Mouse (Mus musculus) ES-Bruce4 (cell line): ENCODE measurements around the gene Inafm1. TPM values are rescaled to one million over a fixed set of nuclear protein-coding genes. Genes with fewer than 3 reads are reported as not detected.
A peak's percentile ranks its signal among the peaks of the same experiment; 100 is the strongest.

ENCODE experiments used
- H3K27ac ChIP-seq: 2 replicates; pipeline ENCODE4 v1.5.1; 2012; ENCODE audit warnings: low read length, inconsistent platforms; ENCODE audit not compliant: insufficient read depth
- H3K27me3 ChIP-seq: 2 replicates; pipeline ENCODE4 v1.6.1; 2012; ENCODE audit warnings: mild to moderate bottlenecking, low read length, inconsistent platforms; ENCODE audit not compliant: control insufficient read depth, poor library complexity, insufficient read depth, severe bottlenecking
- H3K36me3 ChIP-seq: 2 replicates; pipeline ENCODE4 v1.6.1; 2012; ENCODE audit warnings: inconsistent platforms, mild to moderate bottlenecking, low read length, moderate library complexity; ENCODE audit not compliant: control insufficient read depth, poor library complexity, insufficient read depth, severe bottlenecking
- H3K4me1 ChIP-seq: one replicate; pipeline ENCODE4 v1.8.1; 2011; ENCODE audit warnings: low read length; ENCODE audit not compliant: control insufficient read depth, insufficient read depth
- H3K4me3 ChIP-seq: 2 replicates; pipeline ENCODE4 v1.5.1; 2011; ENCODE audit warnings: low read depth, mild to moderate bottlenecking, low read length
- H3K9ac ChIP-seq: 2 replicates; pipeline ENCODE4 v1.6.1; 2012; ENCODE audit warnings: low read depth, mild to moderate bottlenecking, inconsistent platforms; ENCODE audit not compliant: poor library complexity, severe bottlenecking
- H3K9me3 ChIP-seq: replicated peaks from 2 replicates; pipeline ENCODE4 v1.6.1; 2012; ENCODE audit warnings: mild to moderate bottlenecking, low read length, inconsistent platforms; ENCODE audit not compliant: control insufficient read depth, poor library complexity, insufficient read depth, severe bottlenecking
- CTCF ChIP-seq: IDR thresholded peaks from one replicate; pipeline ENCODE4 v1.8.1; 2011; ENCODE audit warnings: low read depth, low read length
- EP300 ChIP-seq: IDR thresholded peaks from 2 replicates; pipeline ENCODE4 v1.6.1; 2011; ENCODE audit warnings: low read depth, low read length; ENCODE audit not compliant: insufficient read depth
- POLR2A ChIP-seq: IDR thresholded peaks from one replicate; pipeline ENCODE4 v1.8.1; 2011; ENCODE audit warnings: low read length; ENCODE audit not compliant: insufficient read depth
- polyA plus RNA-seq: library from polyadenylated mRNA; stranded (reverse); fragments of >200 nt; gene quantifications from 2 replicates; pipeline ENCODE4 v1.2.4, GENCODE M21; 2011; ENCODE audit warnings: low read depth; ENCODE audit not compliant: missing spikeins, insufficient read depth, insufficient read length

Inafm1 gene
- polyA plus RNA-seq, 1 experiment: 4.6 TPM

DNA sequence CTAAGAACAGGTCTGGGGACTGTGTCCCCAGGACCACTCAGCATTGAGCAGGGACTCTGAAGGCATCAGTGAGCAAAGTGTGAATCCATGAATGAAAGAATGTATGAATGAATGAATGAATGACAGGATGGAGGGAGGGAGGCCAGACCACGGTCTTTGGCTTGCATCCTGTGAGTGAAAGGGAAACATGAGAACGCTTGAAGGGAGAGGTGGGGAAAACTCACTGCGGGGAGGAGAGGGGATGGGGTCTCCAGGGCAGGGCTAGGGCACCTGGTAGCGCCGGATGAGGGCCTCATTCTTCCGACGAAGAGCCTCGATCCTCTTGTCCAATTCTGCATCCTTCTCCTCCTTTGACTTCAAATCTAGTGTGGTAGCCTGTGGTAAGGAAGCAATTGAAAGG, 10.6 kb upstream of the Inafm1 start:
- no peak overlapping the region for H3K4me3 ChIP-seq
- peaks cover 14% of the 10 kb centered on the region for H3K36me3 ChIP-seq
- H3K9ac ChIP-seq: no peak overlapping the region
- H3K27me3 ChIP-seq: no peaks in the 10 kb centered on the region
- no peak overlapping the region for H3K27ac ChIP-seq
- peaks cover 2% of the 10 kb centered on the region for H3K4me1 ChIP-seq
- TF ChIP-seq EP300 (no peak), POLR2A (no peak), CTCF (no peak)
- H3K9me3 ChIP-seq: no peaks in the 10 kb centered on the region

DNA sequence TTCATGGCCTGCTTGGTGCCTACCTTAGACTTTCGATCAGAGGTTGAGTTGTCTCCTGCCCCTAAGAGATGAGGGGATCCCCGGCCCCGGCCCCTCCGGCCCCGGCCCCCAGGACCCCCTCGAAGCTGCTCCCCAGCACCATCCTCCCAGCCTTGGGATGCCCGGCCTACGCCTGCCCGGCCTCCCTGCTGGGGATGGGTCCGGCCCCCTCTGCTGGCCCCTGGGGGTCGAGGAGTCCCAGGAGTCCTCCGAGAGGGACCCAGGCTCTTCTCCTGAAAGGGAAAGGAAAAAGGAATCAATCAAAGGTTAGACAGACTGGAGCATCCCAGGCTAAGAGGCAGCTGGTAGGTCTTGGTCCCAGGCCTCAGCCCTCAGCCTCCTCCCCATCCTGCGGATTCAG, 8.9 kb upstream of the Inafm1 start:
- H3K27ac ChIP-seq: no peak overlapping the region
- no peak overlapping the region for H3K9ac ChIP-seq
- no peaks in the 10 kb centered on the region for H3K27me3 ChIP-seq
- H3K4me1 ChIP-seq: peaks cover 2% of the 10 kb centered on the region
- H3K36me3 ChIP-seq: peaks cover 14% of the 10 kb centered on the region
- TF ChIP-seq EP300 (no peak), POLR2A (no peak), CTCF (no peak)
- no peaks in the 10 kb centered on the region for H3K9me3 ChIP-seq
- H3K4me3 ChIP-seq: no peak overlapping the region

DNA sequence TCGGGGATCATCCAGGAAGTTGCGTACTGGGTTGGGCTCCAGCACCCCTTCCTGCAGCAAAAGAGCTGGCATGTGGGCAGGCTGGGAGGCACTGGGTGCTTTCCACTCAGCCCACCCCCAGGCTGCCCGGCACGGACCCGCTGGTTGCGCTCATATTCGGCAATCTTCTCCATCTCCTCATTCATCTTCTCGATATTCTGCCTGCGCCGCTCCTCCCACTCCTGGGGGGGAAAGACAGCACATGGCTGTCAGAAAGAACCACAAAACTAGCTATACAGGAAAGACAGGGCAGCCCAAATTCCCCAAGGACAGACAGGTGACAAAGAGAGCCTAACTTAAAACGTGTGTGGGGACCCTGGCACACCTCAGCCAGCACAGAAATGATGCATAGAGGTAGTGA, 7.3 kb upstream of the Inafm1 start:
- Histone ChIP-seq H3K27me3 (no peaks in the 10 kb centered on the region), H3K9ac (0 out of 2 replicates have a peak overlapping the region, but pooled peaks have one; percentile 15), H3K9me3 (no peaks in the 10 kb centered on the region), H3K4me3 (no peak overlapping the region), H3K27ac (no peak overlapping the region), H3K4me1 (peaks cover 2% of the 10 kb centered on the region), H3K36me3 (peaks cover 17% of the 10 kb centered on the region)
- TF ChIP-seq CTCF (no peak), POLR2A (no peak), EP300 (no peak)

GRCm38 (mm10) chr7:16274922-16275890, 1.8 kb upstream of the Inafm1 start:
- Histone ChIP-seq H3K4me3 (no peak overlapping the region), H3K36me3 (0 out of 2 replicates have a peak, but pooled peaks cover 3% of the 10 kb centered on the region)
- TF ChIP-seq CTCF (no peak), EP300 (no peak), POLR2A (no peak)

GRCm38 (mm10) chr7:16273766-16274140, 336 bp upstream of the Inafm1 start:
- Histone ChIP-seq H3K36me3 (0 out of 2 replicates have a peak, but pooled peaks cover 3% of the 10 kb centered on the region), H3K4me3 (peak overlapping the region; percentile 86), H3K9me3 (no peaks in the 10 kb centered on the region), H3K27ac (no peak overlapping the region), H3K27me3 (no peaks in the 10 kb centered on the region), H3K9ac (peak overlapping the region; percentile 0; the same call in 1 of the 2 replicates), H3K4me1 (no peaks in the 10 kb centered on the region)
- TF ChIP-seq POLR2A: peak; percentile 76
- no peak for TF ChIP-seq CTCF

More at GRCm38 (mm10) chr7:16274922-16275890, 1.8 kb upstream of the Inafm1 start:
- Histone ChIP-seq H3K9ac (no peak overlapping the region), H3K27ac (no peak overlapping the region), H3K4me1 (no peaks in the 10 kb centered on the region), H3K27me3 (no peaks in the 10 kb centered on the region), H3K9me3 (no peaks in the 10 kb centered on the region)

DNA sequence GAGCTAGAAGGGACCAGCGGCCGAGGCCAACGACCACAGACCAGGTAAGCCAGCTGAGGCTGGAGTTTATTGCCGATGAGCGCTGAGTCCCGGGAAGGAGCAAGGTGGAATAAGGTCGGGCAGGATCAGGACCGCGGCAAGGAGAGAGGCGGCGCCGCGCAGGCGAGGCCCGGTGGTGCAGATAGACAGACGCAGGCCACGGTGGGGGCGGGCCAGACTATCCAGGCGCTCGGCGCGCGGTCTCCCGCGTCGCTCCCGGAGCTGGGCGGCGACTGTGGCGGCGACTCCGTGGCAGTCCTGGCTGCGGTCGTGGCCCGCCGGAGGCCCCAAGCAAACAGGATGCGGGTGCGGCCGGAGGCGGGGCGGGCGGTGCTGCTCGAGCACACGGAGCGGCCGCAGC, 736 bp downstream of the Inafm1 start:
- Histone ChIP-seq H3K9me3 (no peaks in the 10 kb centered on the region), H3K27ac (no peak overlapping the region), H3K27me3 (no peaks in the 10 kb centered on the region), H3K9ac (peak overlapping the region; percentile 61), H3K4me3 (peak overlapping the region; percentile 86), H3K4me1 (no peaks in the 10 kb centered on the region), H3K36me3 (0 out of 2 replicates have a peak, but pooled peaks cover 3% of the 10 kb centered on the region)
- no peak for TF ChIP-seq EP300
- TF ChIP-seq POLR2A: no peak
- no peak for TF ChIP-seq CTCF
